Mouse (Mus musculus) liver, embryonic 12.5 days (tissue): ENCODE measurements around the gene Inf2. TPM values are rescaled to one million over a fixed set of nuclear protein-coding genes. Genes with fewer than 3 reads are reported as not detected.

ENCODE experiments used
- ATAC-seq: fragments of 200-750 bp; cut with Nextera tagmentation; 2 replicates; pipeline ENCODE4 v1.8.0; 2017; ENCODE audit warnings: moderate number of reproducible peaks, mild to moderate bottlenecking, moderate library complexity
- H3K27ac ChIP-seq: fragments of 300-500 bp; sonication (generic); 2 replicates; pipeline ENCODE4 v1.5.1; 2016; ENCODE audit warnings: mild to moderate bottlenecking
- H3K27me3 ChIP-seq: fragments of 300-500 bp; sonication (generic); replicated peaks from 2 replicates; pipeline ENCODE4 v1.6.1; 2016; ENCODE audit warnings: mild to moderate bottlenecking, moderate library complexity
- H3K36me3 ChIP-seq: fragments of 300-500 bp; sonication (generic); 2 replicates; pipeline ENCODE4 v1.6.1; 2016; ENCODE audit warnings: mild to moderate bottlenecking, moderate library complexity
- H3K4me1 ChIP-seq: fragments of 300-500 bp; sonication (generic); 2 replicates; pipeline ENCODE4 v1.6.1; 2016
- H3K4me2 ChIP-seq: fragments of 300-500 bp; sonication (generic); 2 replicates; pipeline ENCODE4 v1.6.1; 2016; ENCODE audit warnings: mild to moderate bottlenecking, moderate library complexity
- H3K4me3 ChIP-seq: fragments of 300-500 bp; sonication (generic); 2 replicates; pipeline ENCODE4 v1.5.1; 2016; ENCODE audit warnings: mild to moderate bottlenecking, moderate library complexity
- H3K9ac ChIP-seq: fragments of 300-500 bp; sonication (generic); 2 replicates; pipeline ENCODE4 v1.6.1; 2016; ENCODE audit warnings: mild to moderate bottlenecking, moderate library complexity
- H3K9me3 ChIP-seq: fragments of 300-500 bp; sonication (generic); replicated peaks from 2 replicates; pipeline ENCODE4 v1.6.1; 2016; ENCODE audit warnings: mild to moderate bottlenecking, moderate library complexity
- WGBS: fragments of 180-500 bp; shearing (Covaris S2); methylation state at CpG from one replicate; pipeline ENCODE4 v1.1.7; 2016; ENCODE audit not compliant: insufficient replicate concordance; 5-methylcytosine and 5-hydroxymethylcytosine counted together
- polyA plus RNA-seq: library from polyadenylated mRNA; unstranded; fragments of >200 nt; fragmentation: Nextera tagmentation; extraction: Ambion mirVana; gene quantifications from 2 replicates; pipeline ENCODE4 v1.2.1, GENCODE M21; 2016

Inf2 gene
- polyA plus RNA-seq, 1 experiment from 2014 or later, result 2.7 TPM

DNA sequence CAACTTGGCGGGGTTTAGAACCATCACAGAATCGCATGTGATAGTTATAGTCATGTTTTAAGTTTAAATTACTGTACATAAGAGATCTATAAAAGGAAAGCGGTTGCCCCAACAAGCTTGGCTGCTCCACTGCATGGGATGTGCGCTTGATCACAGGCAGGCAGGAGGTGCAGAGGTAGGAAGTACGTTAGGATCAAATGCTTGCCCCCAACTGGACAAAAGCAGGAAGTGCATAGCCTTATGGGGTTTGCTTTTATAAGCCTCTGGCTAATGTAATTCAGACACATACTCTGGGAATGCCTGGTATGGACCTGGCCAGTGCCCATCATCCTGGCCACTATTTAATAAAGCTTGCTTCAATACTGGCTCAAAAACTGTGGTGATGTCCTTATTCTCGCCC is 17.5 kb upstream of the Inf2 start:
- Histone ChIP-seq H3K9me3 (no peaks in the 10 kb centered on the region), H3K36me3 (no peaks in the 10 kb centered on the region), H3K27ac (no peak overlapping the region), H3K4me1 (no peaks in the 10 kb centered on the region), H3K4me3 (no peak overlapping the region), H3K4me2 (no peak overlapping the region), H3K9ac (no peak overlapping the region), H3K27me3 (0 out of 2 replicates have a peak, but pooled peaks cover 4% of the 10 kb centered on the region)
- 49% methylated on average over 6 of the region's 6 CpGs for WGBS
- ATAC-seq, result no peak

DNA sequence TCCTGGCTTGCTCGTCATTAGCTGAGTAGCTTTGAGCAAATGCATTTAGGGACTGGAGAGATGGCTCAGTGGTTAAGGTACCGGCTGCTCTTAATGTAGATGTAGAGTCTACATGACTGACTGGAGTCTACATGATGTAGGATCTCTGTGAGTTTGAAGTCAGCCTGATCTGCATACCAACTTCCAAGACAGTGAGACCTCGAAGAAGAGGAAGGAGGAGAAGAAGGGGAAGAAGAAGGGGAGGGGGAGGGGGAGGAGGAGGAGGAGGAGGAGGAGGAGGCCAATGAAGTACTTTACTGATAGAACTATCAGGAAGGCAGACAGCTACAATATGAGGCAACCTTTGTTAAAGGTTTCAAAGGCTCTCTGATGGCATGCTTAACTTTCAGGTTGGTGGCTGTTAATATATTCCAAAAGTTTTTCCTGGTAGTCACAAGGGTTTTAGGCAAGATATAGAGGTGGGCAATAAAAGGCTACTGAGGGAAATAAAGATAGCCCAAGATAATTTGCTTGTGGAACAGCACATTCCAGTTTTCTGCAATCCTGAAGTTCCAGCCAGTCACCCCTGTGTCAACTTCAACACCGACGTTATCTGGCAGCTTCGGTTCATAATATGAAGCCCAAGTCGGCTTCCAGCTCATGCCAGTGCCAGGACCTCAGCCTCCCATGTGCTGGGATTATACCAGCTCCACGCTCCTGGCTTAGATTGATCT is 13.2 kb upstream of the Inf2 start:
- H3K9ac ChIP-seq, result no peak overlapping the region
- H3K4me1 ChIP-seq, result peaks cover 34% of the 10 kb centered on the region
- H3K27me3 ChIP-seq, result 0 out of 2 replicates have a peak, but pooled peaks cover 4% of the 10 kb centered on the region
- H3K36me3 ChIP-seq, result no peaks in the 10 kb centered on the region
- ATAC-seq, result no peak
- 44% methylated on average over 8 of the region's 8 CpGs for WGBS
- no peak overlapping the region for H3K4me2 ChIP-seq
- H3K4me3 ChIP-seq, result no peak overlapping the region
- peak overlapping the region; percentile 72 for H3K27ac ChIP-seq
- no peaks in the 10 kb centered on the region for H3K9me3 ChIP-seq

GRCm38 (mm10) chr12:112576341-112576740 is 12.2 kb upstream of the Inf2 start:
- peaks cover 43% of the 10 kb centered on the region for H3K4me1 ChIP-seq
- H3K9me3 ChIP-seq, result no peaks in the 10 kb centered on the region
- no peaks in the 10 kb centered on the region for H3K36me3 ChIP-seq
- no peak for ATAC-seq
- H3K9ac ChIP-seq, result no peak overlapping the region
- 0 out of 2 replicates have a peak, but pooled peaks cover 4% of the 10 kb centered on the region for H3K27me3 ChIP-seq
- H3K27ac ChIP-seq, result peak overlapping the region; percentile 72
- peak overlapping the region; percentile 34 for H3K4me2 ChIP-seq
- no peak overlapping the region for H3K4me3 ChIP-seq
- 23% methylated on average over 6 of the region's 6 CpGs for WGBS

GRCm38 (mm10) chr12:112576749-112577148 is 11.8 kb upstream of the Inf2 start:
- Histone ChIP-seq H3K27ac (peak overlapping the region; percentile 72), H3K4me2 (peak overlapping the region; percentile 34), H3K9ac (no peak overlapping the region), H3K9me3 (no peaks in the 10 kb centered on the region), H3K4me3 (no peak overlapping the region), H3K27me3 (0 out of 2 replicates have a peak, but pooled peaks cover 4% of the 10 kb centered on the region), H3K36me3 (no peaks in the 10 kb centered on the region), H3K4me1 (peaks cover 44% of the 10 kb centered on the region)
- ATAC-seq, result no peak
- 28% methylated on average over 3 of the region's 3 CpGs for WGBS

DNA sequence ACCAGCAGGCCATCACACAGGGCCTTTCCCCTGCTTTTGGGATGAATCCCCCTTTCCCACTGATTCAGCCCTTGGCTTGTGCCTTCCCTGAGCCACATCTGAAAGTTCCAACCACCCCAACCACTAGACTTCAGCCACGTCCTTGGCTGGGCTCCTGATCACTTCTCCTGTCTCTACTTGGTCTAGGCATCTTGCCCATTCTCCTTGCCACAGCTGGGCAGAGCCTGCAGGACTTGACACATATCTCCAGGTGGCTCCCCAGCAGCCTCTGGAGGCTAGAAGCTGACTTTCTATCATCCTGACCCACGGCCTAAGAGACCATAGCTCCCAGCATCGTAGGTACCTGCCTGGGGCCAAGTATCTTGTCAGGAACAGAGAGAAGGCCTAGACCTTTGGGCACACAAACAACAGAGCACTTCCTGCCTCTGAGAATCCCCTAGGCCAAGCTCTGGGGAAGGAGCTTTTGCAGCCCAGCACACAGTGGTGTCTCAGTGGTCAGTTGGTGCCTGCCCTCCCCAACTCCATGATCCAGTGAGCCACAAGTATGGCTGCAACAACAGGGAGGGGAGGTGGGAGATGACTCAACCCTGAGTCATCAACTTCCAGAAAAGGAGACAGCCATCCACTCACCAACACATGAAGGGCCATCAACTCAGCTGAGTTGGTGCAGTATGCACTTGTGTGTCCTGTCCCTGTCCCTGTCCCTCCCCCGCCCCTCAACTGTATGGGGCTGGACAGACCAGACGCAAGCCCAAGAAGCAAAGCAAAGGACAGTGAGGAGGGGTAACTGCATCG is 10.1 kb upstream of the Inf2 start:
- Histone ChIP-seq H3K9ac (no peak overlapping the region), H3K27ac (no peak overlapping the region), H3K36me3 (no peaks in the 10 kb centered on the region), H3K4me3 (no peak overlapping the region), H3K4me2 (no peak overlapping the region), H3K4me1 (peaks cover 44% of the 10 kb centered on the region), H3K9me3 (no peaks in the 10 kb centered on the region), H3K27me3 (0 out of 2 replicates have a peak, but pooled peaks cover 5% of the 10 kb centered on the region)
- ATAC-seq, result no peak
- 58% methylated on average over 6 of the region's 6 CpGs for WGBS

DNA sequence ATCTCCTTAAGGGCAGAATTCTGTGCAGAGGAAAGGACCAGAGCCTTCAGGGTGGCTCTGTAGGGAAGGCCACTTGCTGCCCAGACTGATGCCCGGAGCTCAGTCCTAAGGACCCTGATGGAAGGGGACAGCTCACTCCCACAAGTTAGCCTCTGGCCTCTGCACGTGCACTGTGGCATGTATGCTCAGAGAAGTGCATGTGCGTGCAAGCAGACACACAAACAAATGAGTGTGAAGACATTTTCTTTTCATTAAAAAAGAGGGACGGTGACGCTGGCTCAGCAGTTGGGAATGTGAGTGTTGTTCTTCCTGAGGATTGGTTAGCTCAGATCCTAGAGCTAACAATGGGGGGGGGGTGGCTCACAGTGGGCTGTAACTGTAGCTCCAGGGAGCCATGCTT is 9.2 kb upstream of the Inf2 start:
- H3K36me3 ChIP-seq, result no peaks in the 10 kb centered on the region
- H3K27ac ChIP-seq, result no peak overlapping the region
- H3K9ac ChIP-seq, result no peak overlapping the region
- no peak overlapping the region for H3K4me2 ChIP-seq
- WGBS, result 60% methylated on average over 5 of the region's 5 CpGs
- no peak for ATAC-seq
- no peaks in the 10 kb centered on the region for H3K9me3 ChIP-seq
- peaks cover 44% of the 10 kb centered on the region for H3K4me1 ChIP-seq
- 0 out of 2 replicates have a peak, but pooled peaks cover 7% of the 10 kb centered on the region for H3K27me3 ChIP-seq
- no peak overlapping the region for H3K4me3 ChIP-seq

GRCm38 (mm10) chr12:112579926-112580325 is 8.7 kb upstream of the Inf2 start:
- no peak for ATAC-seq
- H3K4me3 ChIP-seq, result no peak overlapping the region
- no peaks in the 10 kb centered on the region for H3K9me3 ChIP-seq
- WGBS, result 73% methylated on average over 8 of the region's 8 CpGs
- H3K36me3 ChIP-seq, result no peaks in the 10 kb centered on the region
- no peak overlapping the region for H3K27ac ChIP-seq
- peaks cover 44% of the 10 kb centered on the region for H3K4me1 ChIP-seq
- 0 out of 2 replicates have a peak, but pooled peaks cover 7% of the 10 kb centered on the region for H3K27me3 ChIP-seq
- H3K4me2 ChIP-seq, result no peak overlapping the region
- H3K9ac ChIP-seq, result no peak overlapping the region

DNA sequence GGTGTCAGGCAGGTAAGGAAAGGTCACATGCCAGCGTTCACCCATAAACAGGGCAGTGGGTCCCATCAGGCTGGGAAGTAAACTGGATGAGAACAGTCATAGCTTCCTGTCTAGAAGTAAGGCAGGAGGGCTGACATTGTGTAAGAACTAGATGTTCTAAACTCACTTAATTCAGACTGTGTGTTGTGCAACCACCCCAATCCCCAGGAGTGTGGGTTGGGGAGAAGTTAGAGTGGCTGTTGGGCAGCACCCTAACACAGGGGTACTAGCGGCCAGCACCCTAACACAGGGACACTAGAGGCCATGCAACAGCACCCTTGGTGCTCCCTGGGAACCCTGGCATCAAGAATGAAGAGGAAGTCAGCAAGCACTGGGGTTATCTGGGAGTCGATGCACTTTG is 7.5 kb upstream of the Inf2 start:
- WGBS, result 50% methylated on average over 3 of the region's 3 CpGs
- Histone ChIP-seq H3K9ac (no peak overlapping the region), H3K4me3 (no peak overlapping the region), H3K36me3 (no peaks in the 10 kb centered on the region), H3K27ac (0 out of 2 replicates have a peak overlapping the region, but pooled peaks have one; percentile 4), H3K9me3 (no peaks in the 10 kb centered on the region), H3K27me3 (peaks cover 12% of the 10 kb centered on the region; the same call in 1 of the 2 replicates), H3K4me2 (no peak overlapping the region), H3K4me1 (peaks cover 51% of the 10 kb centered on the region)
- no peak for ATAC-seq

DNA sequence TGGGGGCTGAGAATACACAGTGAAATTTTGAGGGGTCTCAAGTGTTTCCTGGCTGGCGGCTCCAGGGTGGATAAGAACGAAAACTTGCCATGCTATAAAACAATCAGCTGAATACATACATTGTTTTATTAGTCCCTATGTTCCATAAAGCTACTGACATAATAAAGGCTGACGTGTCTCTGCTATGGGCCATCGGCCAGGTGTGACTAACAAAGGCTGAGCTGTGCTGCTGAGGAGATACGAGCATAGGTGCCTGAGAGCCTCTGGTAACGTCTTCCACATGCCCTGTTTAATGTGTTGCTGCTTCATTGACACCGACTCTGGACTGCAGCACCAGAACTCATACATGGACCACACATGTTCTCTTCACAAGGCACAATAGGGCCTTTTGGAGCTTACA is 3.6 kb upstream of the Inf2 start:
- Histone ChIP-seq H3K4me1 (peaks cover 56% of the 10 kb centered on the region), H3K9me3 (no peaks in the 10 kb centered on the region), H3K9ac (no peak overlapping the region), H3K36me3 (no peaks in the 10 kb centered on the region), H3K27ac (no peak overlapping the region), H3K4me3 (no peak overlapping the region), H3K27me3 (peaks cover 41% of the 10 kb centered on the region), H3K4me2 (no peak overlapping the region)
- WGBS, result 81% methylated on average over 7 of the region's 7 CpGs
- no peak for ATAC-seq

DNA sequence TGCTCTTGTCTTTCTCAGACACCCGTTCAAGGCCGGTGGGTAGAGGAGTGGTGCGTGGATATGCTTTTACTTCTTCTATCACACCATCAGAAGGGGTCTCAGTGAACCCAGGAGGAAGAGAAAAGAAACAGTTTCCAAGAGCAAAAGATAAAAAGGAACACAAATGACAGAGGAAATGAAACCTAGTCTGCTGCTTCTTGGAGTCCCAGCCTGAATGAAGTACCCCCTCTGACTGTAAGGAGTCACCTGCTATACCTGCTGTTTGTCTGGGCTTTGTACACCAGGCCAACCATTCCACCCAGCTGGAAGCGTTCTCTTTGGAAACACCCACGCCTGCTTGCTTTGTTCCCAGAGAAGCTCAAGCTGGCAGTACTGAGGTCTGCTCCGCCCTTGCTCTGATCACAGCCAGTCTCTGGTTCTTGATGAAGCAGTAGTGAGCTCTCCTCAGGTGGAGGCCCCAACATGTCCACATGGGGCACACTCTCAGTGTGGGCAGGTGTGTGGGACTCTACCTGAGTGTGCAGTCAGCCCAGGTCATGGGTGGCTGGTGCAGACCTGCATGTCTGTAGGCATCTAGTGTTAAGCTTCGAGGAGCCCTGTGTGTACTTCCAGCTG is 2.6 kb upstream of the Inf2 start:
- no peak overlapping the region for H3K4me3 ChIP-seq
- no peak overlapping the region for H3K4me2 ChIP-seq
- 63% methylated on average over 7 of the region's 7 CpGs for WGBS
- H3K9me3 ChIP-seq, result no peaks in the 10 kb centered on the region
- peak overlapping the region; percentile 59 for H3K27ac ChIP-seq
- H3K4me1 ChIP-seq, result peaks cover 55% of the 10 kb centered on the region
- ATAC-seq, result no peak
- H3K27me3 ChIP-seq, result peaks cover 45% of the 10 kb centered on the region
- no peaks in the 10 kb centered on the region for H3K36me3 ChIP-seq
- H3K9ac ChIP-seq, result no peak overlapping the region

DNA sequence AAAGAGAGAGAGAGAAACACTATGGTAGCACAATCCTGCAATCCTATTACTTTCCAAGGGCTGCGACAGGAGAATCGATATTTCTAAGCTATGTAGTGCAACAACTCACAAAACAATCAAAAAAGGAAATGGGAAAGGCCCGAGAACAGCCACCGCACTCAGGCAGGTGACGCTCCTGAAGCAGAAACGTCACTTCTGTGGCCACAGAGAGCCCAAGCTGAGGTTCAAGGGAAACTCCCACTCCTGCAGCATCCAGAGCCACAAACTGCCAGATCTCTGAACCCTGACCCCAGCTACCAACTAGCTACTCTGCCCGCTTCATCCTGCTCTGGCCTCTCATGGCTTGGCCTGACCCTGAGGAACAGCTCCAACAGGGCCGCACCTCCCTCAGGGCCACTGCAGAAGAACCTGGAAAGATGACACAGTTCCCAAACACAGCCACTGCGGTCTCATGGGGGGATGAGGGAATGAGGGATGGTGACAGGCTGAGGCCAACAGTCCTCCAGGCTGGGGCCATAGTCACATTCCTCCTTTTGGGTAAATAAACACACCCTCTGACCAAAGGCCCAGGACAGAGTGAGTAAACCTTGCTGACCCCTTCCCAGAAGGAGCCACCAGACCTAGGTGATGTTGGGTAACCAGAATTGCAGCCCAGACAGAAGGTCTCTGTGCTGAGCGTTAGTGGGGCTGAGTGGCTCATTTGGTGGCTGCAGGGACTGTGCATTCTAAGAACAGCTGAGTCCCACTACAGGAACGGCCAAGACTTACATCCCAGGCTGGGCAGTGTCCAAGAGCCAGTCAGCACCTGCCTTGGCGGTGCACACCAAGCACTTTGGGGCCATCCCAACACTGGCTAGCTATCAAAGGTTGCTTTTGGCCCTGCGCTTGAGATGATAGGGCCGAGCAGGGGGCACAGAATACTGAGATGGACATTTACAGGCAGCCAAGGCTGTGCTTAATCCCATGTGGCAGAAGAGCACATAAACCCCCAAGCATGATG is 1.2 kb upstream of the Inf2 start:
- Histone ChIP-seq H3K27me3 (peaks cover 45% of the 10 kb centered on the region), H3K4me2 (peak overlapping the region; percentile 79)

More for the DNA sequence above, 1.2 kb upstream of the Inf2 start:
- Histone ChIP-seq H3K27ac (peak overlapping the region; percentile 69), H3K4me1 (peaks cover 53% of the 10 kb centered on the region), H3K36me3 (no peaks in the 10 kb centered on the region), H3K9me3 (no peaks in the 10 kb centered on the region), H3K4me3 (no peak overlapping the region), H3K9ac (no peak overlapping the region)
- 63% methylated on average over 14 of the region's 14 CpGs for WGBS
- ATAC-seq, result peak; percentile 40
